Mouse (Mus musculus): ENCODE results near the gene Ebna1bp2.

Gene Ebna1bp2

GRCm38 (mm10) chr4:118620279-118620966, at the start of gene Ebna1bp2, which contains the start of gene Cfap57:
Ebna1bp2 (plus strand) TSS chr4:118620799.
Cfap57 (minus strand) TSS chr4:118620777.
- DNase-seq (ENCODE audit: low spot score) = peak; percentile 91

GRCm38 (mm10) chr4:118571441-118571840, 49.2 kb upstream of the Ebna1bp2 start:
- no peak for DNase-seq (ENCODE audit: low spot score)

GRCm38 (mm10) chr4:118576097-118576496, 44.5 kb upstream of the Ebna1bp2 start:
- DNase-seq (ENCODE audit: low spot score) = peak; percentile 79

- DNase-seq (ENCODE audit: low spot score) = no peak
Measured at GRCm38 (mm10) chr4:118579313-118579712, 41.3 kb upstream of the Ebna1bp2 start.

- no peak for DNase-seq (ENCODE audit: low spot score)
Measured at GRCm38 (mm10) chr4:118581508-118581907, 39.1 kb upstream of the Ebna1bp2 start.

- no peak for DNase-seq (ENCODE audit: low spot score)
Measured at GRCm38 (mm10) chr4:118582629-118583028, 38.0 kb upstream of the Ebna1bp2 start.

GRCm38 (mm10) chr4:118589053-118589732, 31.4 kb upstream of the Ebna1bp2 start:
- DNase-seq (ENCODE audit: low spot score) = no peak

GRCm38 (mm10) chr4:118589733-118590130, 30.9 kb upstream of the Ebna1bp2 start:
- no peak for DNase-seq (ENCODE audit: low spot score)

- DNase-seq (ENCODE audit: low spot score) = no peak
Measured at GRCm38 (mm10) chr4:118604065-118604464, 16.5 kb upstream of the Ebna1bp2 start.

GRCm38 (mm10) chr4:118609836-118610235, 10.8 kb upstream of the Ebna1bp2 start:
- DNase-seq (ENCODE audit: low spot score) = no peak

- no peak for DNase-seq (ENCODE audit: low spot score)
Measured at GRCm38 (mm10) chr4:118612619-118613018, 8.0 kb upstream of the Ebna1bp2 start.

- DNase-seq (ENCODE audit: low spot score) = peak; percentile 7
Measured at GRCm38 (mm10) chr4:118615412-118615811, 5.2 kb upstream of the Ebna1bp2 start.

- DNase-seq (ENCODE audit: low spot score) = no peak
Measured at GRCm38 (mm10) chr4:118620967-118621320, 345 bp downstream of the Ebna1bp2 start.

- DNase-seq (ENCODE audit: low spot score) = no peak
Measured at GRCm38 (mm10) chr4:118621781-118622180, 1.2 kb downstream of the Ebna1bp2 start.

- no peak for DNase-seq (ENCODE audit: low spot score)
Measured at GRCm38 (mm10) chr4:118630261-118630660, 9.7 kb downstream of the Ebna1bp2 start.

GRCm38 (mm10) chr4:118642346-118643190, 22.0 kb downstream of the Ebna1bp2 start:
- no peak for DNase-seq (ENCODE audit: low spot score)

GRCm38 (mm10) chr4:118645234-118645633, 24.6 kb downstream of the Ebna1bp2 start:
- no peak for DNase-seq (ENCODE audit: low spot score)

- no peak for DNase-seq (ENCODE audit: low spot score)
Measured at GRCm38 (mm10) chr4:118658652-118659051, 38.1 kb downstream of the Ebna1bp2 start, which contains the start of gene Olfr62. Olfr62 (plus strand) TSS chr4:118658952.

Data from MN1 (cell line).